Mouse (Mus musculus) kidney, adult 18-20 months (tissue): ENCODE measurements around the gene Ahdc1.

ENCODE experiments used
- DNase-seq: peaks from one replicate; pipeline ENCODE4 v3.0.0; 2021

The Ahdc1 gene

GRCm38 (mm10) chr4:133107788-133108281 is 96.8 kb downstream of the Ahdc1 start:
- DNase-seq: no peak

GRCm38 (mm10) chr4:133108481-133109334 is 97.6 kb downstream of the Ahdc1 start:
- no peak for DNase-seq

- no peak for DNase-seq
Observed at GRCm38 (mm10) chr4:133109335-133109801, 98.3 kb downstream of the Ahdc1 start.

GRCm38 (mm10) chr4:133112175-133112838 is 101.2 kb downstream of the Ahdc1 start:
- no peak for DNase-seq

- no peak for DNase-seq
Observed at GRCm38 (mm10) chr4:133113351-133113882, 102.4 kb downstream of the Ahdc1 start.

GRCm38 (mm10) chr4:133114762-133115161 is 103.7 kb downstream of the Ahdc1 start:
- DNase-seq: no peak

- DNase-seq: no peak
Observed at GRCm38 (mm10) chr4:133115721-133116429, 104.8 kb downstream of the Ahdc1 start.

- no peak for DNase-seq
Observed at GRCm38 (mm10) chr4:133116756-133117470, 105.9 kb downstream of the Ahdc1 start.

GRCm38 (mm10) chr4:133117556-133118411 is 106.7 kb downstream of the Ahdc1 start:
- DNase-seq: peak; percentile 77

- no peak for DNase-seq
Observed at GRCm38 (mm10) chr4:133118775-133119375, 107.8 kb downstream of the Ahdc1 start.

GRCm38 (mm10) chr4:133119579-133119978 is 108.5 kb downstream of the Ahdc1 start:
- no peak for DNase-seq

- DNase-seq: no peak
Observed at GRCm38 (mm10) chr4:133120833-133121321, 109.8 kb downstream of the Ahdc1 start.

- no peak for DNase-seq
Observed at GRCm38 (mm10) chr4:133121416-133121815, 110.4 kb downstream of the Ahdc1 start.

GRCm38 (mm10) chr4:133121974-133122637 is 111.0 kb downstream of the Ahdc1 start:
- DNase-seq: no peak

GRCm38 (mm10) chr4:133127079-133127478 is 116.0 kb downstream of the Ahdc1 start:
- no peak for DNase-seq
